Mouse (Mus musculus) left cerebral cortex, adult 11 months (tissue): Measurements from ENCODE around the gene Klrg1.

Experiments used
- DNase-seq: peaks from one replicate; pipeline ENCODE4 v3.0.0; 2022; ENCODE audit warnings: low spot score

Klrg1 gene

GRCm38 (mm10) chr6:122282782-122283181, at the start of gene Klrg1:
Gene Klrg1, minus strand, starts transcription at chr6:122282882.
- DNase-seq, result no peak

GRCm38 (mm10) chr6:122325361-122325975, 42.8 kb upstream of the Klrg1 start:
- DNase-seq, result no peak

- DNase-seq, result no peak
Measured at GRCm38 (mm10) chr6:122318726-122319125, 36.0 kb upstream of the Klrg1 start.

GRCm38 (mm10) chr6:122310187-122310820, 27.6 kb upstream of the Klrg1 start:
- no peak for DNase-seq

- DNase-seq, result no peak
Measured at GRCm38 (mm10) chr6:122309446-122309960, 26.8 kb upstream of the Klrg1 start.

GRCm38 (mm10) chr6:122308505-122309393, 26.1 kb upstream of the Klrg1 start, which contains the start of gene M6pr:
Gene M6pr, plus strand, starts transcription at chr6:122308720.
- peak; percentile 98 for DNase-seq

GRCm38 (mm10) chr6:122308136-122308504, 25.4 kb upstream of the Klrg1 start:
- no peak for DNase-seq

- DNase-seq, result no peak
Measured at GRCm38 (mm10) chr6:122306707-122307106, 24.0 kb upstream of the Klrg1 start.

- no peak for DNase-seq
Measured at GRCm38 (mm10) chr6:122304790-122305555, 22.3 kb upstream of the Klrg1 start.

- peak; percentile 28 for DNase-seq
Measured at GRCm38 (mm10) chr6:122304355-122304754, 21.7 kb upstream of the Klrg1 start.

- no peak for DNase-seq
Measured at GRCm38 (mm10) chr6:122303526-122303925, 20.8 kb upstream of the Klrg1 start.

GRCm38 (mm10) chr6:122302661-122303060, 20.0 kb upstream of the Klrg1 start:
- DNase-seq, result no peak

GRCm38 (mm10) chr6:122302121-122302520, 19.4 kb upstream of the Klrg1 start:
- no peak for DNase-seq

- no peak for DNase-seq
Measured at GRCm38 (mm10) chr6:122299621-122300133, 17.0 kb upstream of the Klrg1 start.

GRCm38 (mm10) chr6:122298223-122298609, 15.5 kb upstream of the Klrg1 start:
- no peak for DNase-seq

GRCm38 (mm10) chr6:122297279-122298222, 14.9 kb upstream of the Klrg1 start:
- no peak for DNase-seq

- no peak for DNase-seq
Measured at GRCm38 (mm10) chr6:122296918-122297278, 14.2 kb upstream of the Klrg1 start.

- DNase-seq, result no peak
Measured at GRCm38 (mm10) chr6:122295242-122295641, 12.6 kb upstream of the Klrg1 start.

- no peak for DNase-seq
Measured at GRCm38 (mm10) chr6:122294290-122294689, 11.6 kb upstream of the Klrg1 start.

GRCm38 (mm10) chr6:122293796-122294195, 11.1 kb upstream of the Klrg1 start:
- DNase-seq, result no peak

- no peak for DNase-seq
Measured at GRCm38 (mm10) chr6:122293121-122293520, 10.4 kb upstream of the Klrg1 start.
